Mouse (Mus musculus): ENCODE results near the gene Glud1. TPM values are rescaled to one million over a fixed set of nuclear protein-coding genes. Genes with fewer than 3 reads are reported as not detected.

Gene Glud1
- total and polyA plus RNA-seq, 2 experiments from 2014 or later, result 114 to 192 TPM

- Histone ChIP-seq H3K27me3 (ENCODE audit: insufficient read depth, low read length) (no peaks in the 10 kb centered on the region), H3K36me3 (ENCODE audit: insufficient read depth, low read length) (no peaks in the 10 kb centered on the region), H3K9me3 (ENCODE audit: low read length) (no peaks in the 10 kb centered on the region), H3K27ac (ENCODE audit: low read depth, low read length) (no peak within 1 kb of the TSS), H3K4me2 (ENCODE audit: low read depth, low read length, poor library complexity, severe bottlenecking) (no peak within 1 kb of the TSS), H3K9ac (replicated peaks; ENCODE audit: low read length, poor library complexity, severe bottlenecking) (no peak within 1 kb of the TSS), H3K4me1 (ENCODE audit: insufficient read depth, low read length) (no peaks in the 10 kb centered on the region), H3K4me3 (ENCODE audit: low read depth, low read length) (no peak within 1 kb of the TSS)
- WGBS, result 52% methylated on average over 10 of the region's 10 CpGs
- DNase-seq (ENCODE audit: low spot score) (peak; percentile 21), ATAC-seq (ENCODE audit: low FRiP score) (no peak)
- TF ChIP-seq CTCF (IDR thresholded peaks at IDR 0.05), result no peak
Observed at GRCm38 (mm10) chr14:34374577-34374976, 64.0 kb downstream of the Glud1 start, which contains the start of gene Sncg. Gene Sncg (minus strand): TSS chr14:34374789.

- Histone ChIP-seq H3K27me3 (ENCODE audit: insufficient read depth, low read length) (no peaks in the 10 kb centered on the region), H3K36me3 (ENCODE audit: insufficient read depth, low read length) (no peaks in the 10 kb centered on the region), H3K9ac (replicated peaks; ENCODE audit: low read length, poor library complexity, severe bottlenecking) (no peak within 1 kb of the TSS), H3K4me2 (ENCODE audit: low read depth, low read length, poor library complexity, severe bottlenecking) (no peak within 1 kb of the TSS), H3K27ac (ENCODE audit: low read depth, low read length) (no peak within 1 kb of the TSS), H3K4me3 (ENCODE audit: low read depth, low read length) (no peak within 1 kb of the TSS), H3K9me3 (ENCODE audit: low read length) (no peaks in the 10 kb centered on the region), H3K4me1 (ENCODE audit: insufficient read depth, low read length) (no peaks in the 10 kb centered on the region)
- no peak for TF ChIP-seq CTCF (IDR thresholded peaks at IDR 0.05)
- ATAC-seq (ENCODE audit: low FRiP score) (no peak), DNase-seq (ENCODE audit: low spot score) (no peak)
- WGBS, result 85% methylated on average over 13 of the region's 13 CpGs
Observed at GRCm38 (mm10) chr14:34375415-34375904, 64.9 kb downstream of the Glud1 start, which contains the start of gene Mmrn2. Gene Mmrn2 (plus strand): TSS chr14:34375465.

- no peak for TF ChIP-seq CTCF (IDR thresholded peaks at IDR 0.05)
- H3K4me3 ChIP-seq (ENCODE audit: low read depth, low read length), result no peak overlapping the region
- no peaks in the 10 kb centered on the region for H3K9me3 ChIP-seq (ENCODE audit: low read length)
- no peak overlapping the region for H3K27ac ChIP-seq (ENCODE audit: low read depth, low read length)
- no peaks in the 10 kb centered on the region for H3K27me3 ChIP-seq (ENCODE audit: insufficient read depth, low read length)
- H3K4me2 ChIP-seq (ENCODE audit: low read depth, low read length, poor library complexity, severe bottlenecking), result no peak overlapping the region
- no peak overlapping the region for H3K9ac ChIP-seq (replicated peaks; ENCODE audit: low read length, poor library complexity, severe bottlenecking)
- 90% methylated on average over 5 of the region's 5 CpGs for WGBS
- DNase-seq (ENCODE audit: low spot score), result no peak
- no peak for ATAC-seq (ENCODE audit: low FRiP score)
- no peaks in the 10 kb centered on the region for H3K36me3 ChIP-seq (ENCODE audit: insufficient read depth, low read length)
- no peaks in the 10 kb centered on the region for H3K4me1 ChIP-seq (ENCODE audit: insufficient read depth, low read length)
Observed at GRCm38 (mm10) chr14:34375941-34376340, 65.4 kb downstream of the Glud1 start.

GRCm38 (mm10) chr14:34377121-34377520, 66.6 kb downstream of the Glud1 start:
- WGBS, result 79% methylated on average over 4 of the region's 4 CpGs
- Histone ChIP-seq H3K36me3 (ENCODE audit: insufficient read depth, low read length) (no peaks in the 10 kb centered on the region), H3K4me2 (ENCODE audit: low read depth, low read length, poor library complexity, severe bottlenecking) (no peak overlapping the region), H3K4me1 (ENCODE audit: insufficient read depth, low read length) (no peaks in the 10 kb centered on the region), H3K9me3 (ENCODE audit: low read length) (no peaks in the 10 kb centered on the region), H3K4me3 (ENCODE audit: low read depth, low read length) (no peak overlapping the region), H3K27ac (ENCODE audit: low read depth, low read length) (no peak overlapping the region), H3K9ac (replicated peaks; ENCODE audit: low read length, poor library complexity, severe bottlenecking) (no peak overlapping the region), H3K27me3 (ENCODE audit: insufficient read depth, low read length) (no peaks in the 10 kb centered on the region)
- ATAC-seq (ENCODE audit: low FRiP score) (no peak), DNase-seq (ENCODE audit: low spot score) (no peak)
- TF ChIP-seq CTCF (IDR thresholded peaks at IDR 0.05), result no peak

- DNase-seq (ENCODE audit: low spot score), result peak; percentile 55
- ATAC-seq (ENCODE audit: low FRiP score), result peak; percentile 41; the same call in 1 of the 2 replicates
- H3K9me3 ChIP-seq (ENCODE audit: low read length), result no peaks in the 10 kb centered on the region
- H3K4me2 ChIP-seq (ENCODE audit: low read depth, low read length, poor library complexity, severe bottlenecking), result no peak overlapping the region
- H3K4me1 ChIP-seq (ENCODE audit: insufficient read depth, low read length), result no peaks in the 10 kb centered on the region
- H3K27me3 ChIP-seq (ENCODE audit: insufficient read depth, low read length), result no peaks in the 10 kb centered on the region
- 43% methylated on average over 11 of the region's 11 CpGs for WGBS
- H3K36me3 ChIP-seq (ENCODE audit: insufficient read depth, low read length), result no peaks in the 10 kb centered on the region
- H3K9ac ChIP-seq (replicated peaks; ENCODE audit: low read length, poor library complexity, severe bottlenecking), result no peak overlapping the region
- TF ChIP-seq CTCF (IDR thresholded peaks at IDR 0.05), result no peak
- no peak overlapping the region for H3K4me3 ChIP-seq (ENCODE audit: low read depth, low read length)
- no peak overlapping the region for H3K27ac ChIP-seq (ENCODE audit: low read depth, low read length)
Observed at GRCm38 (mm10) chr14:34378560-34379331, 68.2 kb downstream of the Glud1 start.
